Mouse (Mus musculus) forebrain, embryonic 16.5 days (tissue): ENCODE measurements around the gene Actl10. TPM values are rescaled to one million over a fixed set of nuclear protein-coding genes. Genes with fewer than 3 reads are reported as not detected.

Experiments
- ATAC-seq: fragments of 200-750 bp; cut with Nextera tagmentation; 2 replicates; pipeline ENCODE4 v1.8.0; 2017; ENCODE audit warnings: mild to moderate bottlenecking, moderate library complexity
- H3K27ac ChIP-seq: fragments of 300-500 bp; sonication (generic); 2 replicates; pipeline ENCODE4 v1.5.1; 2014; ENCODE audit warnings: low read length, control low read depth
- H3K27me3 ChIP-seq: fragments of 300-500 bp; sonication (generic); replicated peaks from 2 replicates; pipeline ENCODE4 v1.6.1; 2014; ENCODE audit warnings: low read length; ENCODE audit not compliant: control insufficient read depth, insufficient read depth
- H3K36me3 ChIP-seq: fragments of 300-500 bp; sonication (generic); 2 replicates; pipeline ENCODE4 v1.6.1; 2014; ENCODE audit not compliant: control insufficient read depth, insufficient read depth
- H3K4me1 ChIP-seq: fragments of 300-500 bp; sonication (generic); replicated peaks from 2 replicates; pipeline ENCODE4 v1.6.1; 2014; ENCODE audit warnings: low read length; ENCODE audit not compliant: control insufficient read depth, insufficient read depth
- H3K4me2 ChIP-seq: fragments of 300-500 bp; sonication (generic); 2 replicates; pipeline ENCODE4 v1.6.1; 2014; ENCODE audit warnings: mild to moderate bottlenecking, low read length, control low read depth
- H3K4me3 ChIP-seq: fragments of 300-500 bp; sonication (generic); replicated peaks from 2 replicates; pipeline ENCODE4 v1.5.1; 2014; ENCODE audit warnings: mild to moderate bottlenecking, low read length, control low read depth
- H3K9ac ChIP-seq: fragments of 300-500 bp; sonication (generic); replicated peaks from 2 replicates; pipeline ENCODE4 v1.6.1; 2014; ENCODE audit warnings: low read depth, low read length, control low read depth
- H3K9me3 ChIP-seq: fragments of 300-500 bp; sonication (generic); 2 replicates; pipeline ENCODE4 v1.6.1; 2016; ENCODE audit warnings: low read length; ENCODE audit not compliant: control insufficient read depth
- WGBS: fragments of 180-500 bp; shearing (Covaris S2); extraction: QIAGEN DNeasy Blood & Tissue Kit; methylation state at CpG from one replicate; pipeline ENCODE4 v1.1.7; 2014; 5-methylcytosine and 5-hydroxymethylcytosine counted together
- polyA plus RNA-seq: library from polyadenylated mRNA; unstranded; fragments of >200 nt; fragmentation: Nextera tagmentation; extraction: Ambion mirVana; gene quantifications from 2 replicates; pipeline ENCODE4 v1.2.1, GENCODE M21; 2015

Actl10 gene
- polyA plus RNA-seq, 1 experiment from 2014 or later = 0.86 TPM

- Histone ChIP-seq H3K4me3 (no peak overlapping the region), H3K4me2 (peak overlapping the region; percentile 75)
- WGBS = 58% methylated on average over 4 of the region's 4 CpGs
Measured at GRCm38 (mm10) chr2:154570666-154571065, 19.1 kb downstream of the Actl10 start.

GRCm38 (mm10) chr2:154571266-154571665 lies 19.7 kb downstream of the Actl10 start:
- no peak overlapping the region for H3K4me3 ChIP-seq
- H3K27me3 ChIP-seq = no peaks in the 10 kb centered on the region
- H3K36me3 ChIP-seq = no peaks in the 10 kb centered on the region
- H3K4me2 ChIP-seq = no peak overlapping the region
- H3K27ac ChIP-seq = no peak overlapping the region
- WGBS = 80% methylated on average over 4 of the region's 4 CpGs
- H3K9ac ChIP-seq = no peak overlapping the region
- ATAC-seq = no peak
- H3K4me1 ChIP-seq = peaks cover 25% of the 10 kb centered on the region
- H3K9me3 ChIP-seq = no peaks in the 10 kb centered on the region

More at GRCm38 (mm10) chr2:154570666-154571065, 19.1 kb downstream of the Actl10 start:
- peaks cover 31% of the 10 kb centered on the region for H3K4me1 ChIP-seq
- no peaks in the 10 kb centered on the region for H3K27me3 ChIP-seq
- H3K36me3 ChIP-seq = no peaks in the 10 kb centered on the region
- no peak for ATAC-seq
- no peak overlapping the region for H3K9ac ChIP-seq
- no peak overlapping the region for H3K27ac ChIP-seq
- H3K9me3 ChIP-seq = no peaks in the 10 kb centered on the region

DNA sequence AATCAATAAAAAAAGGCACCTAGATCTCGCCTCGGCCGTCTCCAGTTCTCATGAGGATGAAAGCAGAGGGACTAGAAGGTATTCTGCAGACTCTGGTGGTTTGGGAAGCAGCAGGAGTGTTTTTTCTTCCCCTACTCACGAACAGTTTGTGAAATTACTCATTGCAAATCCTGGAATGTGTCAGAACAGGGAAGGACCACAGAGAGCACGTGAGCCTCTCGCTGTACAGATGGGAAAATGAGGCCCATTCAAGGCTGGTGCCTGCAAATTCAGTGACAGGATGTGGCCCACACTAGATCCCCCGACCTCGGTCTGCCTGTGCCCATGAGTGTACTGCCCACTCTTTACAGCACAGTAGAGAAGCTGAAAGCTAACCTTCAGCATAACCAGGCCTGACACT lies 20.4 kb downstream of the Actl10 start:
- H3K9me3 ChIP-seq = no peaks in the 10 kb centered on the region
- 80% methylated on average over 8 of the region's 8 CpGs for WGBS
- H3K9ac ChIP-seq = no peak overlapping the region
- H3K27me3 ChIP-seq = no peaks in the 10 kb centered on the region
- H3K27ac ChIP-seq = no peak overlapping the region
- peaks cover 26% of the 10 kb centered on the region for H3K4me1 ChIP-seq
- no peak overlapping the region for H3K4me3 ChIP-seq
- H3K4me2 ChIP-seq = no peak overlapping the region
- H3K36me3 ChIP-seq = no peaks in the 10 kb centered on the region
- no peak for ATAC-seq

DNA sequence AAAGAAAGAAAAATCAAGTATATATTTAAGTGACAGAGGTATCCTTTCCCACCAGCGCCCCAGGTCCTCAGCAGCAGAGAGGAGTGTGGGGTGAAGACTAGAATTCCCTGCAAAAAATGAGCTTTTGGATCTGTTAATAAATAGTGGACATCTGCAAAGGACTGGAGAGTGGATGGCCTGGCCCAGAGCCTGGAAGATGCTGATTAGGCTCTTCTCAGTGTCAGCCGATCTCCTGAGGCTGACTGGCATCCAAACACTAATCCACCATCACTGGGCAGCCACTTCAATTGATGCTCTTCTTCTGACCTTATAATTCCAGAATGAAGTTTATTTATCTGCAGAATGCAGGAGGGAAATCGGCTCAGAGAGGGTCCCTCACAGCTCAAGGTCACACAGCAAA lies 21.4 kb downstream of the Actl10 start:
- Histone ChIP-seq H3K9me3 (no peaks in the 10 kb centered on the region), H3K27me3 (no peaks in the 10 kb centered on the region), H3K9ac (no peak overlapping the region), H3K36me3 (no peaks in the 10 kb centered on the region), H3K27ac (no peak overlapping the region), H3K4me2 (no peak overlapping the region), H3K4me3 (no peak overlapping the region), H3K4me1 (peaks cover 28% of the 10 kb centered on the region)
- 80% methylated on average over 3 of the region's 3 CpGs for WGBS
- ATAC-seq = no peak

GRCm38 (mm10) chr2:154574271-154574670 lies 22.7 kb downstream of the Actl10 start:
- Histone ChIP-seq H3K9ac (no peak overlapping the region), H3K9me3 (no peaks in the 10 kb centered on the region), H3K36me3 (no peaks in the 10 kb centered on the region), H3K4me3 (no peak overlapping the region), H3K27me3 (no peaks in the 10 kb centered on the region), H3K4me1 (peaks cover 16% of the 10 kb centered on the region), H3K4me2 (no peak overlapping the region), H3K27ac (no peak overlapping the region)
- WGBS = 34% methylated on average over 7 of the region's 7 CpGs
- no peak for ATAC-seq

GRCm38 (mm10) chr2:154576876-154577743 lies 25.5 kb downstream of the Actl10 start:
- 24% methylated on average over 12 of the region's 12 CpGs for WGBS
- Histone ChIP-seq H3K4me2 (no peak overlapping the region), H3K4me3 (no peak overlapping the region), H3K9me3 (no peaks in the 10 kb centered on the region), H3K4me1 (peaks cover 11% of the 10 kb centered on the region), H3K27me3 (no peaks in the 10 kb centered on the region), H3K9ac (no peak overlapping the region), H3K27ac (no peak overlapping the region), H3K36me3 (no peaks in the 10 kb centered on the region)
- ATAC-seq = no peak

DNA sequence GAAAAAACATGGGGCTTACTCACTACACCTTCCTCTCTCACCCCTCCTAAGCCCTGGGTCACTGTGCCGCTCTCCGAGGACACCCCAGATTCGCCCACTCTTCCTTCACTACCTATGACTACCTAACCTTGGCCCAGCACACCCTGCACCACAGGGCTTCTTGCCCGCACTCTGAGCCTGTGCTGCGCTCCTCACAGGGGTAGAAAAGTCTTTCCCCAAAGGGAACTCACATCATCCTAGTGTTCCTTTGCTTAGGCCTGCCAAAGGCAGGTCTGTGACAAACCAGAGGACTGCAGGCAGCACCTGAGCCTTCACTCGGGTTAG lies 26.1 kb downstream of the Actl10 start:
- no peak overlapping the region for H3K4me2 ChIP-seq
- no peak overlapping the region for H3K27ac ChIP-seq
- H3K4me3 ChIP-seq = no peak overlapping the region
- H3K9me3 ChIP-seq = no peaks in the 10 kb centered on the region
- 78% methylated on average over 6 of the region's 6 CpGs for WGBS
- peaks cover 11% of the 10 kb centered on the region for H3K4me1 ChIP-seq
- H3K27me3 ChIP-seq = no peaks in the 10 kb centered on the region
- no peak for ATAC-seq
- no peaks in the 10 kb centered on the region for H3K36me3 ChIP-seq
- H3K9ac ChIP-seq = no peak overlapping the region

GRCm38 (mm10) chr2:154580586-154580985 lies 29.0 kb downstream of the Actl10 start:
- H3K36me3 ChIP-seq = no peaks in the 10 kb centered on the region
- H3K4me2 ChIP-seq = no peak overlapping the region
- peaks cover 38% of the 10 kb centered on the region for H3K4me1 ChIP-seq
- H3K4me3 ChIP-seq = no peak overlapping the region
- no peak overlapping the region for H3K9ac ChIP-seq
- H3K27me3 ChIP-seq = no peaks in the 10 kb centered on the region
- H3K9me3 ChIP-seq = no peaks in the 10 kb centered on the region
- no peak for ATAC-seq
- WGBS = 75% methylated on average over 8 of the region's 8 CpGs
- H3K27ac ChIP-seq = no peak overlapping the region

DNA sequence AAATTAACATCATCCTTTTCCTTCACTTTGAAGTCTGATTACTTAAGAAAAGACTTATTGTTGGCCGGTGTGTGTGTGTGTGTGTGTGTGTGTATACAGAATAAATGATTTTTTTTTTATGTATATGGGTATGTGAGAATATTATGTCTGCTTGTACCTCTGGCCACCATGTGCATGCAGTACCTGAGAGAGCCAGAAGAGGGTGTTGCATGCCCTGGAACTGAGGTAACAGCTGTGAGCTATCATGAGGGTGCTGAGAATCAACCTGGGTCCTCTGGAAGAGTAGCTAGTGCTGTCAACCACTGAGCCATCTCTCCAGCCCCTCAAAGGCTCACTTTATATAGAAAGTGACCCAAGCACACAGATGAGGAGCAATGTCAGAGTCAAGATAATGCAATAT lies 29.8 kb downstream of the Actl10 start:
- Histone ChIP-seq H3K27ac (no peak overlapping the region), H3K9ac (no peak overlapping the region), H3K36me3 (no peaks in the 10 kb centered on the region), H3K4me2 (no peak overlapping the region), H3K27me3 (no peaks in the 10 kb centered on the region), H3K9me3 (no peaks in the 10 kb centered on the region), H3K4me1 (peaks cover 43% of the 10 kb centered on the region), H3K4me3 (no peak overlapping the region)
- 91% methylated on average over 1 of the region's 1 CpGs for WGBS
- no peak for ATAC-seq
